Mouse (Mus musculus): ENCODE data around the gene Xylt1. TPM values are rescaled to one million over a fixed set of nuclear protein-coding genes. Genes with fewer than 3 reads are reported as not detected.

Gene Xylt1
- polyA plus RNA-seq, 1 experiment, result 10.5 TPM

GRCm38 (mm10) chr7:117393976-117394375 is 13.2 kb downstream of the Xylt1 start:
- no peak overlapping the region for H3K27ac ChIP-seq (ENCODE audit: insufficient read depth, low read depth, low read length)

GRCm38 (mm10) chr7:117394380-117394779 is 13.6 kb downstream of the Xylt1 start:
- Histone ChIP-seq H3K4me1 (ENCODE audit: control insufficient read depth, insufficient read depth, low read length) (peaks cover 8% of the 10 kb centered on the region), H3K4me3 (ENCODE audit: insufficient read depth, low read length) (no peak overlapping the region), H3K27ac (ENCODE audit: insufficient read depth, low read depth, low read length) (no peak overlapping the region)
- TF ChIP-seq CTCF (IDR thresholded peaks at IDR 0.05; ENCODE audit: low read depth, low read length) (no peak), POLR2A (IDR thresholded peaks at IDR 0.05; ENCODE audit: borderline replicate concordance, low read depth, low read length) (no peak)

More at GRCm38 (mm10) chr7:117393976-117394375, 13.2 kb downstream of the Xylt1 start:
- Histone ChIP-seq H3K4me3 (ENCODE audit: insufficient read depth, low read length) (no peak overlapping the region), H3K4me1 (ENCODE audit: control insufficient read depth, insufficient read depth, low read length) (peaks cover 8% of the 10 kb centered on the region)
- TF ChIP-seq CTCF (IDR thresholded peaks at IDR 0.05; ENCODE audit: low read depth, low read length) (no peak), POLR2A (IDR thresholded peaks at IDR 0.05; ENCODE audit: borderline replicate concordance, low read depth, low read length) (no peak)

- Histone ChIP-seq H3K4me3 (ENCODE audit: insufficient read depth, low read length) (no peak overlapping the region), H3K4me1 (ENCODE audit: control insufficient read depth, insufficient read depth, low read length) (peaks cover 13% of the 10 kb centered on the region), H3K27ac (ENCODE audit: insufficient read depth, low read depth, low read length) (no peak overlapping the region)
- TF ChIP-seq CTCF (IDR thresholded peaks at IDR 0.05; ENCODE audit: low read depth, low read length) (no peak), POLR2A (IDR thresholded peaks at IDR 0.05; ENCODE audit: borderline replicate concordance, low read depth, low read length) (no peak)
Observed at GRCm38 (mm10) chr7:117395511-117395910, 14.7 kb downstream of the Xylt1 start.

- no peak overlapping the region for H3K4me3 ChIP-seq (ENCODE audit: insufficient read depth, low read length)
- no peak overlapping the region for H3K27ac ChIP-seq (ENCODE audit: insufficient read depth, low read depth, low read length)
- H3K4me1 ChIP-seq (ENCODE audit: control insufficient read depth, insufficient read depth, low read length), result peaks cover 13% of the 10 kb centered on the region
- TF ChIP-seq CTCF (IDR thresholded peaks at IDR 0.05; ENCODE audit: low read depth, low read length) (no peak), POLR2A (IDR thresholded peaks at IDR 0.05; ENCODE audit: borderline replicate concordance, low read depth, low read length) (no peak)
Observed at GRCm38 (mm10) chr7:117397877-117398276, 17.1 kb downstream of the Xylt1 start.

GRCm38 (mm10) chr7:117399971-117400370 is 19.2 kb downstream of the Xylt1 start:
- no peak overlapping the region for H3K4me3 ChIP-seq (ENCODE audit: insufficient read depth, low read length)
- TF ChIP-seq CTCF (IDR thresholded peaks at IDR 0.05; ENCODE audit: low read depth, low read length), result no peak
- TF ChIP-seq POLR2A (IDR thresholded peaks at IDR 0.05; ENCODE audit: borderline replicate concordance, low read depth, low read length), result no peak
- no peak overlapping the region for H3K27ac ChIP-seq (ENCODE audit: insufficient read depth, low read depth, low read length)
- H3K4me1 ChIP-seq (ENCODE audit: control insufficient read depth, insufficient read depth, low read length), result peaks cover 4% of the 10 kb centered on the region

GRCm38 (mm10) chr7:117401581-117401980 is 20.8 kb downstream of the Xylt1 start:
- Histone ChIP-seq H3K4me1 (ENCODE audit: control insufficient read depth, insufficient read depth, low read length) (peaks cover 4% of the 10 kb centered on the region), H3K27ac (ENCODE audit: insufficient read depth, low read depth, low read length) (no peak overlapping the region), H3K4me3 (ENCODE audit: insufficient read depth, low read length) (no peak overlapping the region)
- TF ChIP-seq CTCF (IDR thresholded peaks at IDR 0.05; ENCODE audit: low read depth, low read length) (no peak), POLR2A (IDR thresholded peaks at IDR 0.05; ENCODE audit: borderline replicate concordance, low read depth, low read length) (no peak)

GRCm38 (mm10) chr7:117406336-117406735 is 25.6 kb downstream of the Xylt1 start:
- TF ChIP-seq POLR2A (IDR thresholded peaks at IDR 0.05; ENCODE audit: borderline replicate concordance, low read depth, low read length), result no peak
- no peak for TF ChIP-seq CTCF (IDR thresholded peaks at IDR 0.05; ENCODE audit: low read depth, low read length)
- Histone ChIP-seq H3K27ac (ENCODE audit: insufficient read depth, low read depth, low read length) (no peak overlapping the region), H3K4me1 (ENCODE audit: control insufficient read depth, insufficient read depth, low read length) (peaks cover 3% of the 10 kb centered on the region; the same call in 1 of the 2 replicates), H3K4me3 (ENCODE audit: insufficient read depth, low read length) (no peak overlapping the region)

GRCm38 (mm10) chr7:117409268-117409988 is 28.6 kb downstream of the Xylt1 start:
- Histone ChIP-seq H3K4me1 (ENCODE audit: control insufficient read depth, insufficient read depth, low read length) (peaks cover 33% of the 10 kb centered on the region), H3K27ac (ENCODE audit: insufficient read depth, low read depth, low read length) (no peak overlapping the region), H3K4me3 (ENCODE audit: insufficient read depth, low read length) (no peak overlapping the region)
- no peak for TF ChIP-seq CTCF (IDR thresholded peaks at IDR 0.05; ENCODE audit: low read depth, low read length)
- TF ChIP-seq POLR2A (IDR thresholded peaks at IDR 0.05; ENCODE audit: borderline replicate concordance, low read depth, low read length), result no peak

- H3K4me1 ChIP-seq (ENCODE audit: control insufficient read depth, insufficient read depth, low read length), result peaks cover 43% of the 10 kb centered on the region
- H3K27ac ChIP-seq (ENCODE audit: insufficient read depth, low read depth, low read length), result peak overlapping the region; percentile 6; the same call in 1 of the 2 replicates
- TF ChIP-seq CTCF (IDR thresholded peaks at IDR 0.05; ENCODE audit: low read depth, low read length) (no peak), POLR2A (IDR thresholded peaks at IDR 0.05; ENCODE audit: borderline replicate concordance, low read depth, low read length) (no peak)
- no peak overlapping the region for H3K4me3 ChIP-seq (ENCODE audit: insufficient read depth, low read length)
Observed at GRCm38 (mm10) chr7:117411874-117412273, 31.1 kb downstream of the Xylt1 start.

- H3K27ac ChIP-seq (ENCODE audit: insufficient read depth, low read depth, low read length), result peak overlapping the region; percentile 6
- H3K4me3 ChIP-seq (ENCODE audit: insufficient read depth, low read length), result no peak overlapping the region
- no peak for TF ChIP-seq POLR2A (IDR thresholded peaks at IDR 0.05; ENCODE audit: borderline replicate concordance, low read depth, low read length)
- TF ChIP-seq CTCF (IDR thresholded peaks at IDR 0.05; ENCODE audit: low read depth, low read length), result no peak
- peaks cover 43% of the 10 kb centered on the region for H3K4me1 ChIP-seq (ENCODE audit: control insufficient read depth, insufficient read depth, low read length)
Observed at GRCm38 (mm10) chr7:117412405-117412804, 31.6 kb downstream of the Xylt1 start.

Data from bone marrow macrophage, adult 2 months (primary cell).